Mouse (Mus musculus): ENCODE measurements around the gene Mier1. TPM values are rescaled to one million over a fixed set of nuclear protein-coding genes. Genes with fewer than 3 reads are reported as not detected.

Mier1 gene
- polyA plus RNA-seq, 1 experiment from 2014 or later, result 31.0 TPM

DNA sequence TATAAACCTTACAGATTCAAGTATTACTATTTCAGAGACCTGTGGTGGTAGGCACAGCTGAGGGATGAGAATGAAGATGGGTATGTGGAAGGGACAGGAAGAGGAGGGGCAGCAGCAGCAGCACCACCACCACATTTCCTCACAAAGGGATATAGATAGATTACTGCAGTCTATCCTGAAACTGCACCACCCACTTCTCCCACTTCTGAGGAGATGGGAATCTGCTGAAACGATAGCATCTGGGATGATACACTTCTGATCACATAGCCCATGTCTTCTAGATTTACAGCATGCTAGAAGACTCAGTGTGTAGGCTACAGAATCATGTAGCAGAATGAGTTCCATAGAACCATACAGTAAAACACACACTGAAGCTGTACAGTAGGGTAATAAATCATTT is 63.5 kb downstream of the Mier1 start:
- H3K4me1 ChIP-seq, result no peaks in the 10 kb centered on the region
- no peak overlapping the region for H3K27ac ChIP-seq (replicated peaks)
- WGBS, result 94% methylated on average over 1 of the region's 1 CpGs
- H3K4me3 ChIP-seq, result no peak overlapping the region
- H3K36me3 ChIP-seq, result peaks cover 71% of the 10 kb centered on the region
- H3K27me3 ChIP-seq (ENCODE audit: low read depth, poor library complexity, severe bottlenecking), result no peaks in the 10 kb centered on the region
- H3K9me3 ChIP-seq (replicated peaks), result no peaks in the 10 kb centered on the region
- DNase-seq (ENCODE audit: low spot score), result no peak

DNA sequence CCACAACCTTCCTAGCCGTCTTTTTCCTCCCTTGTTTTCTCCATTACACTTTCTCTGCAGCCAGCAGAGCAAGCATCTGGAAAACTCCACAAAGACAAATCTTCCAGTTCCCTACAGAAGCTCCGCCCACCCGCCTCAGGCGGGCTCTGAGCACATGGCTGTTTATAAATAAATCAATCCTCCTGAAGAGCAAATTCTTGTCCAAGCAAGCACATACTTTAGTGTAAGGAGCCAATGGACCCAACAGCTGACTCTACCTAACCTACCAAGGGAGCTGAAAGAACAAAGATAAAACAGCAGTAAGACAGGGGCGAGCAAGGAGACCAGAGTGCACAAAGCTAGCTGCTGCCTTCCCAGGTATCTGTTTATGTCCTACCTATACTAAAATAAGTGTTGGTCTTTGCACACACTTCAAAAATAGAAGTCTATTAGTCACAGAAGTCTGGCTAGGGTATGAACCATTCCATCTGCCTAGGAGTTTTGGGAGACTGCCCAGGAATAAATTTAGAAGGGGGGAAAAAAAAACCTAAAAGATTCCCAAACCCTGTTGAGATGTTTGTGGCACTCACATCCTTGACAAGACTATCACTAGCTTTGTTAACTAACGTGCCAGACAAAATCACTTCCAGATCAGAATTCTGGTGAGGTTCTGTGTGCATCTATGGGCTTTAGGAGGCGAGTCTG is 64.6 kb downstream of the Mier1 start:
- Histone ChIP-seq H3K27me3 (ENCODE audit: low read depth, poor library complexity, severe bottlenecking) (no peaks in the 10 kb centered on the region), H3K36me3 (peaks cover 72% of the 10 kb centered on the region), H3K9me3 (replicated peaks) (no peaks in the 10 kb centered on the region), H3K4me1 (no peaks in the 10 kb centered on the region), H3K27ac (replicated peaks) (no peak overlapping the region), H3K4me3 (no peak overlapping the region)
- 92% methylated on average over 7 of the region's 7 CpGs for WGBS
- DNase-seq (ENCODE audit: low spot score), result no peak

DNA sequence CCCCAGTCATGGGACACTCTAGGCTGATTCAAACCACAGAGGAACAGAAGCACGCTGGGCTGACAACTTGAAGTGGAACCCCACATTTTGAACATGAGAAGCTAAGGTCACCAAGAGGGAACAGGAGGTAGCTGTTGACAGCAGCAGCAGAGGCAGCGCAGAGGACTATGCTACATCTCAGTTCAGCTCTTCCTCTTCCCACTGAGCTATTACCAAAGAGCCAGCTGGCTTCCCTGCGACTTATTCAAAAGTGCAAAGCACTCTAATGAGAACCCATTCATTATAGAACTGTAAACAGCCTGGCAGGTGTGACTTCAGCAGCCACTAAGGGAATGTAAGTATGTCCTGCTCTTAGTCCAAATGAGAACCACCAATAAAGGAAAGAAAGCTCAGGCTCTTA is 65.4 kb downstream of the Mier1 start:
- H3K9me3 ChIP-seq (replicated peaks), result no peaks in the 10 kb centered on the region
- WGBS, result 80% methylated on average over 3 of the region's 3 CpGs
- no peaks in the 10 kb centered on the region for H3K27me3 ChIP-seq (ENCODE audit: low read depth, poor library complexity, severe bottlenecking)
- H3K4me1 ChIP-seq, result no peaks in the 10 kb centered on the region
- peaks cover 73% of the 10 kb centered on the region for H3K36me3 ChIP-seq
- no peak overlapping the region for H3K27ac ChIP-seq (replicated peaks)
- DNase-seq (ENCODE audit: low spot score), result no peak
- no peak overlapping the region for H3K4me3 ChIP-seq

DNA sequence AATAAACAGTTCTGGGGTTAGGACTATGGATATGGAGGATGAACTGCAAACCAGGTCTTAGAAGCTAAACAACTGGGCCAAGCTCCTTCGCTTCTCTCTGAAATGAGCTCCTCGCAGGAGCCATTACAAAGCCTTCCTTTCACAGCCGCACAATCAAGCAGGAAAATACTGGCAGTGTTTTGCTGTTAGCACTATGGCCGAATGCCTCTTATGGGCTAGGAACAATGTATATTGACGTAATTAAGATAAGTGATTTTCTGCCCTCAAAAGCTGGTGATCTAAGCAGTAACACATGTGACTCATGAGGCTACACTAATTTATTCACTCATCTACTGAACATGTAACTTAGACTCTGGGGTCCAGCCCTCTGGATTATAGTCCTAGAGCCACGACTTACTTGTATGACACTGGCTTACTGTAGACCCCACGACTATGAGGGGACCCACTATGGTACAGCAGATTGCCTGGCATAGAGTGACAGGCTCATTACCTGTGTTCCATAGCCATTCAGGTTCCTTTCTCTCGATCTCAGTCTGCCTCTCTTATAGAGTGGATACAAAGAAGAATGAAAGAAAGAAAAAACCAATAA is 66.2 kb downstream of the Mier1 start:
- Histone ChIP-seq H3K36me3 (peaks cover 76% of the 10 kb centered on the region), H3K27me3 (ENCODE audit: low read depth, poor library complexity, severe bottlenecking) (no peaks in the 10 kb centered on the region), H3K9me3 (replicated peaks) (no peaks in the 10 kb centered on the region), H3K27ac (replicated peaks) (no peak overlapping the region), H3K4me3 (no peak overlapping the region), H3K4me1 (no peaks in the 10 kb centered on the region)
- DNase-seq (ENCODE audit: low spot score), result no peak
- WGBS, result 86% methylated on average over 8 of the region's 8 CpGs

- DNase-seq (ENCODE audit: low spot score), result no peak
- no peaks in the 10 kb centered on the region for H3K27me3 ChIP-seq (ENCODE audit: low read depth, poor library complexity, severe bottlenecking)
- no peak overlapping the region for H3K27ac ChIP-seq (replicated peaks)
- peaks cover 80% of the 10 kb centered on the region for H3K36me3 ChIP-seq
- WGBS, result 88% methylated on average over 8 of the region's 8 CpGs
- no peak overlapping the region for H3K4me3 ChIP-seq
- H3K9me3 ChIP-seq (replicated peaks), result peaks cover 3% of the 10 kb centered on the region; the same call in 1 of the 2 replicates
- H3K4me1 ChIP-seq, result no peaks in the 10 kb centered on the region
These were observed 74.8 kb downstream of the Mier1 start for GRCm38 (mm10) chr4:103188786-103189640.

DNA sequence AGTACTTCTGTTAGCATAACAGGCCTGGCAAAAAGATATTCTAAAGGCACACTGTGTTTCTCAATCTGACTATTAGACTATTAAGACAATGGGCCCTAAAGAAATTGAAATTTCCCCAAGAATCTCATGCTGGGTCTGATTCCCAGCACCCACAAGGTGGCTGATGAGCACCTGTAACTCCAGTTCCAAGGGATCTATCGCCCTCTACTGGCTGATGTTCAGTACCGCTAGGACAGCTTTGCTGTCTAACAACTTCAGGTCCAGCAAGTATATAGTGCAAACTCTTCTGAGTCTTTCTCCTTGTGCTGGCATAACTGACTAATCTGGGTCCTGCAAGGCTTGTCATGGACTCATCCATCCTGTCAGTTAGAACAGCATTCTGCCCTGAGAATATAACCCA is 78.2 kb downstream of the Mier1 start:
- Histone ChIP-seq H3K27me3 (ENCODE audit: low read depth, poor library complexity, severe bottlenecking) (no peaks in the 10 kb centered on the region), H3K4me1 (no peaks in the 10 kb centered on the region), H3K36me3 (peaks cover 85% of the 10 kb centered on the region), H3K27ac (replicated peaks) (no peak overlapping the region), H3K4me3 (no peak overlapping the region), H3K9me3 (replicated peaks) (peaks cover 3% of the 10 kb centered on the region; the same call in 1 of the 2 replicates)
- 85% methylated on average over 2 of the region's 2 CpGs for WGBS
- no peak for DNase-seq (ENCODE audit: low spot score)

DNA sequence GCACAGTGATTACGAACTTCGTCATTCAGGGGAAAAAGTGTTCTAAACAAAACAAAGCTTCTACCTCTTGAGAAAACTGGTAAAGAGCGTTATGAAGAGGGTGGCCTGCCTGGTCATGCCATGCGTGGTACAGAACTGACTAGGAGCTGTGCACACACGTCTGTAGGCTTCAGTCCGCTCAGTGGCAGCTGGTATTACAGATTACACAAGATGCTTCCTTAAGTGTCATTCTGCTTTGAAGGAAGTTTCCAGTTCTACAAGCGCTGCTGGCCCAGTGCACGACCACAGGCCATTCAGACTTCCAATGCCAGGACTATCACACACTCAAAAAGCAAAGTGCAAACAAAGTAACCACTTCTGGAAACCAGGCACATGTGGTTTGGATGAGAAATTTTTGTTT is 83.2 kb downstream of the Mier1 start:
- peaks cover 72% of the 10 kb centered on the region for H3K36me3 ChIP-seq
- H3K27me3 ChIP-seq (ENCODE audit: low read depth, poor library complexity, severe bottlenecking), result no peaks in the 10 kb centered on the region
- H3K27ac ChIP-seq (replicated peaks), result no peak overlapping the region
- DNase-seq (ENCODE audit: low spot score), result no peak
- no peaks in the 10 kb centered on the region for H3K4me1 ChIP-seq
- WGBS, result 95% methylated on average over 8 of the region's 8 CpGs
- no peak overlapping the region for H3K4me3 ChIP-seq
- peaks cover 2% of the 10 kb centered on the region; the same call in 1 of the 2 replicates for H3K9me3 ChIP-seq (replicated peaks)

GRCm38 (mm10) chr4:103199086-103199485 is 84.9 kb downstream of the Mier1 start:
- H3K27me3 ChIP-seq (ENCODE audit: low read depth, poor library complexity, severe bottlenecking), result no peaks in the 10 kb centered on the region

DNA sequence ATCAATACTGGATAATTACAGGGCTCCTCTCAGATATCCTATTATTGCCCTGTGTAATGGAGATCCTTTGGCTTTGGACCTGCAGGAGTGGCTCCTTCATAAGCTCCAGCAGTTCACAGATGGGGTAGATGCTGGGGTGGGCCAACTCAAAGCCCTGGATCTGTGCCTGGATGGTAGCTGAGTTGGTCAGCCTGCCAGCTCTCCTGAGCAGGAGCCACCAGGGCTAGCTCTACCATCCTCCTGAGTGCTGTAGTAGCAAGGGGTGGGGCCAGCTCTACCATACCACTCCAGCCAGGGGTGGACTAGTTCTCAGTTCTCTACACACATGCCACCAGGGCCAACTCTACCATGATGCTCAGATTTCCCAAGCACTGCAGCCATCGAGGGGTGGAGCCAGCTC is 85.9 kb downstream of the Mier1 start:
- H3K9me3 ChIP-seq (replicated peaks), result no peaks in the 10 kb centered on the region
- 92% methylated on average over 1 of the region's 1 CpGs for WGBS
- H3K4me1 ChIP-seq, result no peaks in the 10 kb centered on the region
- H3K27me3 ChIP-seq (ENCODE audit: low read depth, poor library complexity, severe bottlenecking), result no peaks in the 10 kb centered on the region
- H3K27ac ChIP-seq (replicated peaks), result no peak overlapping the region
- no peak overlapping the region for H3K4me3 ChIP-seq
- no peak for DNase-seq (ENCODE audit: low spot score)
- peaks cover 68% of the 10 kb centered on the region for H3K36me3 ChIP-seq

More at GRCm38 (mm10) chr4:103199086-103199485, 84.9 kb downstream of the Mier1 start:
- H3K4me3 ChIP-seq, result no peak overlapping the region
- no peak for DNase-seq (ENCODE audit: low spot score)
- H3K9me3 ChIP-seq (replicated peaks), result no peaks in the 10 kb centered on the region
- no peaks in the 10 kb centered on the region for H3K4me1 ChIP-seq
- peaks cover 65% of the 10 kb centered on the region for H3K36me3 ChIP-seq
- H3K27ac ChIP-seq (replicated peaks), result no peak overlapping the region
- WGBS, result 38% methylated on average over 4 of the region's 4 CpGs

GRCm38 (mm10) chr4:103203646-103204045 is 89.5 kb downstream of the Mier1 start:
- H3K4me3 ChIP-seq, result no peak overlapping the region
- no peaks in the 10 kb centered on the region for H3K4me1 ChIP-seq
- no peaks in the 10 kb centered on the region for H3K9me3 ChIP-seq (replicated peaks)
- WGBS, result 93% methylated on average over 2 of the region's 2 CpGs
- DNase-seq (ENCODE audit: low spot score), result no peak
- no peak overlapping the region for H3K27ac ChIP-seq (replicated peaks)
- no peaks in the 10 kb centered on the region for H3K27me3 ChIP-seq (ENCODE audit: low read depth, poor library complexity, severe bottlenecking)
- peaks cover 79% of the 10 kb centered on the region for H3K36me3 ChIP-seq

DNA sequence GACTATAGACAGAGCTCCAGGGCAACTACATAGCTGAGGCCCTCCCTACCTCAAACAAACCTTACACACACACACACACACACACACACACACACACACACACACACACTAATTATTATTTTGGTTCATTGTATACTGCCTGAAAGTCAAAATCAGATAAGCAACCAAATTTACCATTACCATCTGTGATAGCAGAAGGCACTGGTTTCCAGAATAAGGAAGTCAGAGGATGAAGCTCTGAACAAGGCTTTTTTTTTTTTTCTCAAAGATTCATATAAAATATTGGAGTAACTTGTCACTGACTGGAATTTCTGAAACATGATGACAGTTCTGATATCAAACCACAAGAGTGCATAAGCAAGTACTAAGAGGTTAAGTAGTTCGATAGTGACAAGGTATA is 94.4 kb downstream of the Mier1 start:
- no peak overlapping the region for H3K4me3 ChIP-seq
- H3K36me3 ChIP-seq, result peaks cover 77% of the 10 kb centered on the region
- peaks cover 5% of the 10 kb centered on the region for H3K4me1 ChIP-seq
- WGBS, result 95% methylated on average over 1 of the region's 1 CpGs
- no peaks in the 10 kb centered on the region for H3K9me3 ChIP-seq (replicated peaks)
- no peaks in the 10 kb centered on the region for H3K27me3 ChIP-seq (ENCODE audit: low read depth, poor library complexity, severe bottlenecking)
- H3K27ac ChIP-seq (replicated peaks), result no peak overlapping the region
- DNase-seq (ENCODE audit: low spot score), result no peak

- Histone ChIP-seq H3K4me3 (peak overlapping the region; percentile 66), H3K4me1 (peaks cover 22% of the 10 kb centered on the region), H3K27me3 (ENCODE audit: low read depth, poor library complexity, severe bottlenecking) (no peaks in the 10 kb centered on the region), H3K27ac (replicated peaks) (peak overlapping the region; percentile 99), H3K36me3 (peaks cover 23% of the 10 kb centered on the region), H3K9me3 (replicated peaks) (no peaks in the 10 kb centered on the region)
- DNase-seq (ENCODE audit: low spot score), result peak; percentile 29
- 7% methylated on average over 30 of the region's 30 CpGs for WGBS
These were observed 99.8 kb downstream of the Mier1 start for GRCm38 (mm10) chr4:103213859-103214497.
